Mouse (Mus musculus): ENCODE measurements around the gene Gm45618.

GRCm38 (mm10) chr7:142119632-142120031 lies 897 bp downstream of the Gm45618 start:
- TF ChIP-seq EP300 (IDR thresholded peaks at IDR 0.05; ENCODE audit: low read depth in 1 of 2, low read length in 2 of 2) (no peak), KAT2A (conservative IDR thresholded peaks at IDR 0.05; ENCODE audit: low read depth, low read length) (no peak), CTCF (IDR thresholded peaks at IDR 0.05 in 2 of 3, conservative IDR thresholded peaks at IDR 0.05 in 1 of 3; ENCODE audit: control insufficient read depth in 1 of 3, insufficient read depth in 1 of 3, low read depth in 2 of 3, low read length in 3 of 3, poor library complexity in 1 of 3, severe bottlenecking in 1 of 3) (peak; percentile 66 to 82 (median 73)), ETS1 (IDR thresholded peaks at IDR 0.05; ENCODE audit: low read depth, low read length) (no peak), ELF1 (IDR thresholded peaks at IDR 0.05; ENCODE audit: low read depth, low read length) (no peak), ZNF384 (IDR thresholded peaks at IDR 0.05; ENCODE audit: low read depth, low read length) (no peak)

All from MEL (cell line).